Comparison of ENCODE assay signal across 8 mouse cellular contexts in the genomic region with DNA sequence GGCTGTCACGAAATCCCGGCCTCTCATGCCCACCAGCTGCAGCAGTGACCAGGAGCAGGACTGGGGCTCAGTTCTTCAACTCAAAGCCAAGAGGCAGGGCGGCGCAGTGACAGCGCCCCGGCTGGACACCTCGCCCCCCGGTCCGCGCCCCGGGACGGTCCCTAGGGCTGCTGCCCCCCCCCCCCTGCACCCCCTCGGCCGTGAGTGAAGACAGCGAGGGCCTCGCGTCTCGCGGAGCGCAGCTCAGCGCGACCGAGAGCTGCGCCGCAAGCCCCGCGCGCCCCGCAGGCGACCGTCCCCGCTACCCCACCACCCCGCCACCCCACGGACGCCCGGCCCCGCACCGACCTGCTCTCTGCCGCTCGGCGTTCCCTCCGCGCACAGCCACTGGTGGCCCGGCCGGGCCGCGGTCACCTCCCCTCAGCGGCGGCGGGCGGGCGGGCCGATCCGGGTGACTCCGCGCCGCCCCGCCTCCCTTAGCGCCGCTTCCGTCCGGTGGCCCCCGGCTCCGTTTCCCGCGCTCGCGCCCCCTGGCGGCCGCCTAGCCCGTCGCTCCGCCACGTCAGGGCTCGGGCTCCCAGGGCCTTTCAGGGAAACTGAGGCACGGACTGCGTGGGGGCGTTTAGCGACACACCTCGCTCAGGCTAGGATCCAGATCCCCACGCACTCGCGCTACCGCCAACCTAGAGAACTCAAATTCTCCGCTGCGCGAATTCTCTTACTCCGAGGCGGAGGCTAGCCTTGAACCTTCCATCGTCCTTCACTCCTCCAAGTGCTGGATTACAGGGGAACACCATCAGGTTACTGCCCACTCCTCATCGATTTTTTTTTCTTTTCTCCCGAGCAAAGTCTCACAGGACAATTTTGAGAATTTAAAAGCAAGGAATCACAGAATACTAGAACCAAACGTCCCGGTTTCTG. TPM values are rescaled to one million over a fixed set of nuclear protein-coding genes. Genes with fewer than 3 reads are reported as not detected.
DNase-seq lines count a peak whose midpoint lies in the region; ATAC-seq and TF ChIP-seq lines count a peak whose summit lies in the region.

A gene (minus strand): TSS at position 423 of the 921 bp plus-strand sequence.

- H3K4me1 ChIP-seq in CH12.LX (ENCODE audit: control insufficient read depth in 1 of 2, insufficient read depth in 2 of 2): peaks cover 7 to 25% of the 10 kb centered on the region in 2 experiments
- H3K4me1 ChIP-seq in forebrain, embryonic 13.5 days: peaks cover 10% of the 10 kb centered on the region
- H3K4me1 ChIP-seq in heart, postnatal 0 days (ENCODE audit: control insufficient read depth, insufficient read depth): peaks cover 28% of the 10 kb centered on the region
- peaks cover 3% of the 10 kb centered on the region; the same call in 1 of the 2 replicates for H3K4me1 ChIP-seq in liver, embryonic 16.5 days (ENCODE audit: control insufficient read depth, low read depth, low read length)
- H3K4me1 ChIP-seq in neural tube, embryonic 12.5 days: peaks cover 9% of the 10 kb centered on the region
- peaks cover 12% of the 10 kb centered on the region for H3K4me1 ChIP-seq in stomach, embryonic 16.5 days (ENCODE audit: control insufficient read depth, insufficient read depth, low read length)

- dilution Hi-C loops in CH12.LX (cut with MboI; ENCODE audit: extremely low pct_ligation_motif_present, extremely low pct_unique_long_range_greater_than_20kb, low sequenced_read_pairs): no loop called here

- no peaks in the 10 kb centered on the region for H3K27me3 ChIP-seq in CH12.LX (replicated peaks)
- H3K27me3 ChIP-seq in forebrain, embryonic 13.5 days: no peaks in the 10 kb centered on the region
- no peaks in the 10 kb centered on the region for H3K27me3 ChIP-seq in heart, postnatal 0 days (ENCODE audit: control insufficient read depth, insufficient read depth, low read length)
- H3K27me3 ChIP-seq in liver, embryonic 16.5 days (ENCODE audit: control insufficient read depth, insufficient read depth, low read depth, low read length): peaks cover 4% of the 10 kb centered on the region; the same call in 1 of the 2 replicates
- H3K27me3 ChIP-seq in neural tube, embryonic 12.5 days (replicated peaks): no peaks in the 10 kb centered on the region
- H3K27me3 ChIP-seq in stomach, embryonic 16.5 days (ENCODE audit: control insufficient read depth, insufficient read depth, low read length): no peaks in the 10 kb centered on the region

- 0 out of 2 replicates have a peak, but pooled peaks have one; percentile 20 for TF ChIP-seq POLR2A in CH12.LX (IDR thresholded peaks at IDR 0.05; ENCODE audit: low read depth, low read length)

- no peak within 1 kb of the TSS for H3K27ac ChIP-seq in CH12.LX (ENCODE audit: insufficient read depth, low read depth)
- no peak within 1 kb of the TSS; the same call in 1 of the 2 replicates for H3K27ac ChIP-seq in forebrain, embryonic 13.5 days
- H3K27ac ChIP-seq in heart, postnatal 0 days (ENCODE audit: low read depth): peak within 1 kb of the TSS; percentile 85
- 0 out of 2 replicates have a peak within 1 kb of the TSS, but pooled peaks have one; percentile 10 for H3K27ac ChIP-seq in liver, embryonic 16.5 days (ENCODE audit: low read length)
- no peak within 1 kb of the TSS for H3K27ac ChIP-seq in neural tube, embryonic 12.5 days
- peak within 1 kb of the TSS; percentile 68 for H3K27ac ChIP-seq in stomach, embryonic 16.5 days (ENCODE audit: low read length)

- peaks cover 0 to 2% of the 10 kb centered on the region in 2 experiments for H3K36me3 ChIP-seq in CH12.LX (replicated peaks in 1 of 2; ENCODE audit: control insufficient read depth in 1 of 2, insufficient read depth in 1 of 2, low read length in 1 of 2)
- no peaks in the 10 kb centered on the region for H3K36me3 ChIP-seq in forebrain, embryonic 13.5 days (ENCODE audit: poor library complexity, severe bottlenecking)
- H3K36me3 ChIP-seq in heart, postnatal 0 days (replicated peaks; ENCODE audit: control insufficient read depth, insufficient read depth, low read length): no peaks in the 10 kb centered on the region
- no peaks in the 10 kb centered on the region for H3K36me3 ChIP-seq in liver, embryonic 16.5 days (ENCODE audit: control insufficient read depth, insufficient read depth)
- H3K36me3 ChIP-seq in neural tube, embryonic 12.5 days: no peaks in the 10 kb centered on the region
- no peaks in the 10 kb centered on the region for H3K36me3 ChIP-seq in stomach, embryonic 16.5 days (ENCODE audit: control insufficient read depth, insufficient read depth, low read length)

- peak; percentile 61 for DNase-seq in CH12.LX (ENCODE audit: extremely low read depth)
- DNase-seq in heart, postnatal 0 days (ENCODE audit: low spot score): peak; percentile 83
- peak; percentile 81 to 97 for DNase-seq in kidney, postnatal 36 days

- peak; percentile 25 for TF ChIP-seq RAD21 in CH12.LX (IDR thresholded peaks at IDR 0.05; ENCODE audit: low read depth, low read length)

- peak within 1 kb of the TSS; percentile 96 for H3K4me2 ChIP-seq in CH12.LX (ENCODE audit: insufficient read depth, low read depth, poor library complexity, severe bottlenecking)
- peak within 1 kb of the TSS; percentile 86 for H3K4me2 ChIP-seq in forebrain, embryonic 13.5 days
- peak within 1 kb of the TSS; percentile 85 for H3K4me2 ChIP-seq in heart, postnatal 0 days (ENCODE audit: low read depth, low read length)
- H3K4me2 ChIP-seq in liver, embryonic 16.5 days (ENCODE audit: low read depth, low read length): peak within 1 kb of the TSS; percentile 69
- H3K4me2 ChIP-seq in neural tube, embryonic 12.5 days (replicated peaks): peak within 1 kb of the TSS; percentile 86
- H3K4me2 ChIP-seq in stomach, embryonic 16.5 days (ENCODE audit: low read depth, low read length): peak within 1 kb of the TSS; percentile 74

- H3K9ac ChIP-seq in CH12.LX (ENCODE audit: insufficient read depth, low read depth): peak within 1 kb of the TSS; percentile 48
- H3K9ac ChIP-seq in forebrain, embryonic 13.5 days: peak within 1 kb of the TSS; percentile 82
- peak within 1 kb of the TSS; percentile 87 for H3K9ac ChIP-seq in heart, postnatal 0 days (replicated peaks; ENCODE audit: low read depth, low read length)
- H3K9ac ChIP-seq in liver, embryonic 16.5 days (ENCODE audit: low read depth, low read length): peak within 1 kb of the TSS; percentile 73
- peak within 1 kb of the TSS; percentile 87 for H3K9ac ChIP-seq in neural tube, embryonic 12.5 days
- H3K9ac ChIP-seq in stomach, embryonic 16.5 days (ENCODE audit: low read length): peak within 1 kb of the TSS; percentile 89

- peak; percentile 93 for ATAC-seq in cerebellum, adult (ENCODE audit: insufficient number of reproducible peaks, low FRiP score, low TSS enrichment)
- peak; percentile 83 for ATAC-seq in forebrain, embryonic 13.5 days
- ATAC-seq in heart, postnatal 0 days (ENCODE audit: insufficient read depth, low read depth): peak; percentile 94
- peak; percentile 88 for ATAC-seq in liver, embryonic 16.5 days (ENCODE audit: low read depth)
- ATAC-seq in neural tube, embryonic 12.5 days (ENCODE audit: low FRiP score, low read depth): peak; percentile 85
- peak; percentile 92 for ATAC-seq in stomach, embryonic 16.5 days (ENCODE audit: insufficient read depth, low FRiP score)

- no peaks in the 10 kb centered on the region for H3K9me3 ChIP-seq in CH12.LX (replicated peaks; ENCODE audit: low read length)
- H3K9me3 ChIP-seq in forebrain, embryonic 13.5 days (replicated peaks): no peaks in the 10 kb centered on the region
- no peaks in the 10 kb centered on the region for H3K9me3 ChIP-seq in heart, postnatal 0 days (replicated peaks; ENCODE audit: control insufficient read depth, low read length)
- no peaks in the 10 kb centered on the region for H3K9me3 ChIP-seq in liver, embryonic 16.5 days (replicated peaks; ENCODE audit: control insufficient read depth, low read length)
- H3K9me3 ChIP-seq in neural tube, embryonic 12.5 days: no peaks in the 10 kb centered on the region
- H3K9me3 ChIP-seq in stomach, embryonic 16.5 days (replicated peaks; ENCODE audit: control insufficient read depth, low read length): no peaks in the 10 kb centered on the region

- TF ChIP-seq CTCF in CH12.LX (conservative IDR thresholded peaks at IDR 0.05 in 1 of 2, IDR thresholded peaks at IDR 0.05 in 1 of 2; ENCODE audit: low read depth in 2 of 2, low read length in 2 of 2): peak; percentile 16 to 77; a peak in 2 of 4 replicates
- peak; percentile 76 for TF ChIP-seq CTCF in heart, postnatal 0 days (IDR thresholded peaks at IDR 0.05; ENCODE audit: low read depth)

- 5% methylated on average over 47 of the region's 94 CpGs for WGBS in forebrain, embryonic 13.5 days
- WGBS in heart, postnatal 0 days: 4% methylated on average over 79 of the region's 94 CpGs
- 4% methylated on average over 65 of the region's 94 CpGs for WGBS in liver, embryonic 16.5 days (ENCODE audit: insufficient replicate concordance)
- 6% methylated on average over 64 of the region's 94 CpGs for WGBS in neural tube, embryonic 12.5 days
- WGBS in stomach, embryonic 16.5 days: 4% methylated on average over 76 of the region's 94 CpGs

- in situ Hi-C loops in CH12.LX (cut with MboI; ENCODE audit: low pct_ligation_motif_present, low pct_unique_long_range_greater_than_20kb, low sequenced_read_pairs): no loop called here

- H3K79me2 ChIP-seq in CH12.LX (replicated peaks; ENCODE audit: control insufficient read depth, extremely low read depth, insufficient read depth, poor library complexity, severe bottlenecking): no peaks in the 10 kb centered on the region

- no peak for TF ChIP-seq EP300 in CH12.LX (IDR thresholded peaks at IDR 0.05; ENCODE audit: low read length)
- no peak for TF ChIP-seq EP300 in heart, postnatal 0 days (IDR thresholded peaks at IDR 0.05; ENCODE audit: low read depth)

- peak within 1 kb of the TSS; percentile 59 to 62 (median 61) for H3K4me3 ChIP-seq in CH12.LX (replicated peaks in 1 of 3; ENCODE audit: low read depth in 2 of 3, low read length in 2 of 3, poor library complexity in 1 of 3)
- peak within 1 kb of the TSS; percentile 75 for H3K4me3 ChIP-seq in forebrain, embryonic 13.5 days
- H3K4me3 ChIP-seq in heart, postnatal 0 days (ENCODE audit: low read depth, low read length): peak within 1 kb of the TSS; percentile 85
- peak within 1 kb of the TSS; percentile 68 for H3K4me3 ChIP-seq in liver, embryonic 16.5 days (ENCODE audit: low read depth, low read length)
- H3K4me3 ChIP-seq in neural tube, embryonic 12.5 days: peak within 1 kb of the TSS; percentile 82
- H3K4me3 ChIP-seq in stomach, embryonic 16.5 days (replicated peaks; ENCODE audit: low read length): peak within 1 kb of the TSS; percentile 70

RNA-seq across cellular contexts. Expression of the gene that starts here (rescaled TPM):
- total RNA-seq in CH12.LX (2012; rRNA removed) (2.3 and 2.6 TPM in 2 replicates), CH12.LX (2014; rRNA removed) (1.8 and 1.9 TPM in 2 replicates)
- polyA plus RNA-seq in CH12.LX (2012; ENCODE audit: insufficient read length, low read depth): 4.7 and 5.4 TPM in 2 replicates
- 11.6 and 12.4 TPM in 2 replicates for polyA plus RNA-seq in forebrain, embryonic 13.5 days (2015; fragmentation: Nextera tagmentation; extraction: Ambion mirVana)
- total RNA-seq in heart, postnatal 0 days (2014; rRNA removed; ENCODE audit: low replicate concordance): 12.3 and 12.4 TPM in 2 replicates
- 5.8 and 6.0 TPM in 2 replicates for polyA plus RNA-seq in heart, postnatal 0 days (2015; fragmentation: Nextera tagmentation; extraction: Ambion mirVana)
- 2.8 and 3.2 TPM in 2 replicates for polyA plus RNA-seq in liver, embryonic 16.5 days (2015; fragmentation: Nextera tagmentation; extraction: Ambion mirVana)
- polyA plus RNA-seq in neural tube, embryonic 12.5 days (2016; fragmentation: Nextera tagmentation; extraction: Ambion mirVana): 14.6 and 14.8 TPM in 2 replicates
- 25.8 and 27.5 TPM in 2 replicates for polyA plus RNA-seq in stomach, embryonic 16.5 days (2015; fragmentation: Nextera tagmentation; extraction: Ambion mirVana)

Comparison
In these comparisons a context has a peak if more than half of its experiments do, and no peak if none do; other contexts are left out.
1. H3K27ac ChIP-seq: peak in heart, postnatal 0 days (single experiment), liver, embryonic 16.5 days (single experiment) and stomach, embryonic 16.5 days (single experiment); none in CH12.LX (single experiment), forebrain, embryonic 13.5 days (single experiment) and neural tube, embryonic 12.5 days (single experiment).
2. Peak in every context shown above with its lines, with median percentiles within 50 percentile points of each other: DNase-seq, H3K4me2 ChIP-seq, H3K4me3 ChIP-seq, H3K9ac ChIP-seq and ATAC-seq.